Mouse (Mus musculus): ENCODE measurements around the gene Gm9837.
A peak's percentile ranks its signal among the peaks of the same experiment; 100 is the strongest.

Gm9837 gene

DNA sequence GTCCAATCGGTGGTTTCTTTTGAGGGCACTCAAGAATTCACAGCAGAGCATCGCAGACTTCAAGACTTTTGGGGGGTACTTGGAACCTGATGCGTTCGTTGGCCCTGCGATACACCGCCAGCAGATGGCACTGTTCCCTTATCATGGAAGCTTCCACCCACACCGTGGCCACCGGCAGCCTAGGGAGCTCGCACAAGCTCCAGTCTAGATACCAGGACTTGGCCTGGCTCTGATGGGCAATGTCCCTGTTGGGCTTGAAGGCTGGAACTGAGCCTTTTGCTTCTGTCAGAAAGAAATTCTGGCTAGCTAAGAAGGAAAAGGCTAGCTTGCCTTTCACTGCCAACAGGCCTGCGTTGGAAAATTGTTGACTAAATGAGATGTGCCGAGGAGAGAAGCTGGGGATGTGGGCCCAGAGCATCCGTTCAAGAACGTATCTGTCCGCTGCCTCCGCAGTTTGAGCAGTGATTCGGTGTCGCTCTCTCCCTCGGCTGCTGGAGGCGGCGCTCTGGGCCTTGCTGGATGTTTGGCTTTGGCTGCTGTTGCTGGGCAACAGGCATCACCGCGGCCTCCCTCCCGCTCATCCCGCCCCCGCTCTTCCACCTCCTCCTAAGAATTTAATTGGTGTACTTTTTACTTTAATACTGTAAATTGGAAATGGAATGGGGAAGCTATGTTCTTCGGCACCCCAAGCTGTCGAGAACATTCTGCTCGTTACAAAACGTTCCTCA, at the start of gene Gm9837:
Gene Gm9837 (minus strand): TSS at position 512 of the 728 bp plus-strand sequence.
- DNase-seq (ENCODE audit: low read depth, low spot score): peak; percentile 93

GRCm38 (mm10) chr11:53519207-53520121, 49.2 kb upstream of the Gm9837 start, which contains the start of gene Sept8:
TSS of gene Sept8 (plus strand) at chr11:53519257.
- DNase-seq (ENCODE audit: low read depth, low spot score): no peak

GRCm38 (mm10) chr11:53518759-53519158, 48.5 kb upstream of the Gm9837 start:
- no peak for DNase-seq (ENCODE audit: low read depth, low spot score)

DNA sequence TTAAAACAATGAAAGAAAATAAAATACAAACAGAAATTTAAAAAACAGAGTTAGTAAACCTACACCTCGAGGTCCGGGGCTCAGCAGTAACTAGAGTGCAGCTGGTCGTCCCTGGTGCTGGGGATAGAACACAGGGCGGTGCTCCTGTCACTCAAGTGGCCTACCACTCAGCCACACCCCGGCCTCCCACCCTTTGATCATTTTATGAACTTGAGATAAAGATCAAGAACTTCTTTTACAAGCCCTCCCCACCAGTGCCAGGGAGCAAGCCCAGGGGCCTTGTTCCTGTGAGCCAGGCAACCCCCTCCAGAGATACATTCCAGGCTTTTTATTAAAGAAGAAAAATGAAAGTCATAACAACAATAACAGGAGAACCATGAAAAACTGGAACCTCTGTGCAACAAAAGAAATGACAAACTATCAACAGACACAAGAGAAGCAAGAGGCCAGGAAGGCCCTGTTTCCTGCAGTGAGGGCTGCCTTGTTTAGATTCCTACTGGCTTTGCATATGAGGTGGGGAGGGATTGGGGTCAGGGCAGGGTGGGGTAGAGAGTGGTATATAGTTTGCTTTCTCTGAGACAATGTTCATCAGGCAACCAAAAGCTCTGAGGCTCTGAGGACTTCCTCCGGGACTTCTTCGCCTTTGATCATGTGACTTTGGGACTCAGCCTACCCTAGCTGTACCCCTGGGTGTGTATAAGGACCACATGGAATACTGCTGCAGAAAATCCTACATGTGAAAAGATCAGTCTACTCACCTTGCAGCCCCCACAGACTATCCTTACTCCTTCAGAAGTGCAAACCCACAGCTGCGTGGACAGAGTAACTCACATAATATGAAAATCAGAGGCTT, 46.7 kb upstream of the Gm9837 start:
- DNase-seq (ENCODE audit: low read depth, low spot score): no peak

DNA sequence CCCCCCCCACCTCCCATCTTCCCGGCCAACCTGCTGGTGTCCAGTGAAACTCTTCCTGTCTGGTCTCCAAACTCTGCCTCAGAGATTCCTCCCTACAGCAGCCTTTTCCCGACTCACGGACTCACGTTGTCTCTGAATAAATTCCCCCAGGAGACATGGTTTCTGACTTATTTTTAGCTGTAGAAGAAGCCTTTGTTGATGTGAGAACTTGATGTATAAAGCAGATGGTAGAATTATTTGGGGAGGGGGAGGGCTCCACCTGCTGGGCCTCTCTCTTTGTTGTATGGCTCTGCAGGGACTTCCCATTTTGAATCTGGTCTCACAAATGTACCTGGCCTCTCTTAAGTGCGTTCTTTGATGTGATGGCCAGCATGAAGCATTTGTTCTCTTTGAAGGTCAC, 40.1 kb upstream of the Gm9837 start:
- DNase-seq (ENCODE audit: low read depth, low spot score): no peak

DNA sequence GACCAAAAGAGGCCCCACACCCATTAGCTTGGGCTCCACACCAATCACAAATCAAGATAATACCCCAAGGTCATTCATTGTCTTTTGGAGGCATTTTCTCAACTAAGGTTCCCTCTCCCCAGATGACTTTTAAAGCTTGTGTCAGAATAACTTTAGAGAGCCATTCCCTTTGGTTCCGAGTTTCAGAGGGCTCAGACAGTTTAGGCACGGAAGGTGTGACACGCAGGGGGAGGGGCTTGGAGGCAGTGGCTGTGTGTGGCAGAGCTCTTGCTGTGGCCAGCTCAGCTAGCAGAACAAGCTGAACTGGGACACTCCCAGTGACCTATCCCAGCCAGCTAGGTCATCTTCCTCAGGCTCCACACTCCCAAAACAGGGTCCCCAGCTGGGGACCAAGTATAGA, 38.3 kb upstream of the Gm9837 start:
- no peak for DNase-seq (ENCODE audit: low read depth, low spot score)

DNA sequence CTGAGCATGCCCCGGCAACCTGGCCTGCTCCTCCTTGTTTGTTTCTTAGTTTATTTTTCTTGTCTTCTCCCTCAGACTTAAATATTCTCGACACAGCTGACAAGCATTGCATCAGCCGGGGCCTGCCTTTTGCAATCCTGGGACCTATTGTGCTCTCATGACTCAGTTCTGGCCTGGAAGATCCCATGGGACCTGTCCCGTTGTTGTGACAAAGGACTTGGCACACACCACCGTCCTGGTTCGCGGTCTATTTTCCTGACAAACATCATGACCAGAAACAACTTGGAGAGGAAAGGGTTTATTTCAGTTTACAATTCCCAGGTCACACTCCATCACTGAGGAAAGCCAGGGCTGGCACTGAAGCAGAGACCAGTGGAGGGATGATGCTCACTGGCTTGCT, 37.9 kb upstream of the Gm9837 start:
- no peak for DNase-seq (ENCODE audit: low read depth, low spot score)

- DNase-seq (ENCODE audit: low read depth, low spot score): no peak
Measured at GRCm38 (mm10) chr11:53507098-53507805, 37.0 kb upstream of the Gm9837 start.

GRCm38 (mm10) chr11:53505026-53505663, 34.9 kb upstream of the Gm9837 start:
- DNase-seq (ENCODE audit: low read depth, low spot score): no peak

GRCm38 (mm10) chr11:53504376-53504775, 34.1 kb upstream of the Gm9837 start:
- no peak for DNase-seq (ENCODE audit: low read depth, low spot score)

DNA sequence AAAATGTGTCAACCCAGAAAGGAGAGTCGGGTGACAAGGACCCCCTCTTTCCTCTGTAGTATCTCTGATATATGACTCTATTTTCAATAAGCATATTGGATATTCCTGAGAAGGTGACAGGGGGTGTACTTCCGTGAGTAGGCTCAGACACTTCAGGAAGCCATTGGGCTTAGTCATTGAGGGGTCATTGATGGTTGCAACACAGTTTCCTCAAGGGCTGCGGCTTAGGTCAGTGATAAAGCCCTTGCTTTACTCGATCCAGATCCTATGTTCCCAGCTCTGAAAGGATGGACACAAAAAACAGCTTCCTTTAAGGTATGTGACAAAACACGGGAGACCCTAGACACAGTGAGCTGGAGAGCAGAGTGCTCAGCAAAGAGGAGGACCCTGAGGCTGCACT, 33.5 kb upstream of the Gm9837 start:
- DNase-seq (ENCODE audit: low read depth, low spot score): no peak

- DNase-seq (ENCODE audit: low read depth, low spot score): no peak
Measured at GRCm38 (mm10) chr11:53502039-53502765, 31.9 kb upstream of the Gm9837 start.

- peak; percentile 63 for DNase-seq (ENCODE audit: low read depth, low spot score)
Measured at GRCm38 (mm10) chr11:53500569-53500968, 30.3 kb upstream of the Gm9837 start.

- no peak for DNase-seq (ENCODE audit: low read depth, low spot score)
Measured at GRCm38 (mm10) chr11:53496946-53497345, 26.7 kb upstream of the Gm9837 start.

DNA sequence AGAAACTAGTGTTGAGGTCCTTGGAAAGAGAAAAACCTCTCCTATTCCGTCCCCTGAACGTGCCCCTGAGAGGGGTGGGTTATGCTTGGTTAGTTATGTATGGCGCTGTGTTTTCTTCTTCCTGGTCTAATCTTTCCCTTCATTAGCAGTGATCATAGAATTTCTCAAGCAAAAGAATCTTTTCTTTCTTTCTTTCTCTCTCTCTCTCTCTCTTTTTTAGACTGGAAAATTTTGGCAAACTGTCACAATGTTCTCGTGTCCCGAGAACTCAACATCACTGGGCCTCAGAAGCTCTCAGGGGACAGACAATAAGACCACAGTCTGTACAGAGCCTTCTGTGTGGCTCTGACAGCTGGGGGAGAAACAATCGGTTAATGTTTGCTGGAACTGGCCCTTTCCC, 25.1 kb upstream of the Gm9837 start:
- no peak for DNase-seq (ENCODE audit: low read depth, low spot score)

DNA sequence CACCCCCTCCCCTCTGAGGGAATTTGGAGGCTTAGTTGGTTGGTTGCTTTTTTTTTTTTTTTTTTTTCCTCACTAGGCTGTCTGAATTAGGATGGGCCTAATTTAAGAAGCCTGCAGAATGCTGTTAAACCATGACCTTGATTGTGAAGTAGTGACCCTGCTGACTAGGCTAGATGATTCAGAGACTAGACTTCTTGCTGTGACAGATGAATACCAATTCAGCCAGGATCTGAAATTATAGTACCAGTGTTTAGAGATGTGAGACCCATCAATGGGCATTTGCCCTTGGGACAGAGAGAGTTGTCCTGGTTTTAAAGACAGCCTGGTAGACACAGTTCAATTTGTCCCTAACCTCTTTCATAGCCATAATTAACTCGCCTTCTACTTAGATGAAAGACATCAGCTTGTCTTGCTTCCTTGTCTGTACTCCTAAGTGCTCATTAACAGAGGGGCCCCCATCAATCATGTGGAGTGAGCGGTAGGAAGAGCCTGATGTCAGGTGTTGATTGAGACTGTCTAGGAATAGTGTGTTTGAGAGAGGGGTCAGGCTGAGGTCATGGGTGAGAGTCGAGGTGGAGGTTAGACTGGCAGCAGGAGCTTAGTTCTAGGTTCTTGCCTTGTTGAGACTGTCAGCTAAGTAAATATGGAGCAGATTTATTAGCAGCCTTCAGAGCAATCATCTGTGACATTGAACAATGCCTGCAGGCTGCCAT, 23.1 kb upstream of the Gm9837 start:
- DNase-seq (ENCODE audit: low read depth, low spot score): peak; percentile 75

DNA sequence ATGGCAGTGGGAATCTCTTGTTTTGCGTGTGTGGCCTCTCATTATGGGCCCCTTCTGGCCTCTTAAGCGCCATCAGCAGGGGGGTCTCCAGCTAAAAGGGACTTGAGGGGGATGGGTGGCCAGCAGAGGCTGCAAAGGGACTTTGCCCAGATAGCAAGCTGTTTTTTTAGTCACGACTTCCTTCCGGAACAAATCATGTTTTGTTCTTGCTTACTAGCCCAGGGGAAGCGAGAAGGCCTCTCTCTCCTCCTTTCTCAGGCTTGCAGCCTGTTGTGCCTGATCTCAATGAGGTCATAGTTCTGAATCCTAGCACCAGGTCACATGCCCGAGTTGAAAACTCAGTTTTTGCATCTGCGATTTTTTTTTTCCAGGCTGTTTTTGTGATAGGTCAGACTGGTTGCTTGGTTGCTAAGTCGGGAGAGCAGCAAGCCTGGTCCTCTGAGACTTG, 21.7 kb upstream of the Gm9837 start:
- DNase-seq (ENCODE audit: low read depth, low spot score): peak; percentile 69

DNA sequence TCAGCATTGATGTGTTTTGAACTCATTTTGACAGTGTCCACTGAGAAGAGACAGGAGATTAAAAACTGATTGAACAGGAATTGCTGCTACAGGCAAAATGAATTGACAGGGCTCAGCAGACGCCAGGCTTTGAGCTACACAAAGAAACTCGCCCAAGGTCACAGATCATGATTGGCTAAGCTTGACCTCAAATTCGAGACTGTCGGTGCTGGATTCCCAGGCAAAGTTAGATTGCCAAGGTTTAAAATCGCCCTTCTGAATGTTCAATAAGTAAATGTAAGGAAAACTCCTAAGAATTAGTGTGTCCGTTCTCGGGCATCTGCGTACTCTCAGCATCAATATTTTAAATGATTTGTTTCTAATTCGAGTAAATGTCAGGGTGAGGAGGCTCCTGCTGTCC, 19.1 kb upstream of the Gm9837 start:
- no peak for DNase-seq (ENCODE audit: low read depth, low spot score)

DNA sequence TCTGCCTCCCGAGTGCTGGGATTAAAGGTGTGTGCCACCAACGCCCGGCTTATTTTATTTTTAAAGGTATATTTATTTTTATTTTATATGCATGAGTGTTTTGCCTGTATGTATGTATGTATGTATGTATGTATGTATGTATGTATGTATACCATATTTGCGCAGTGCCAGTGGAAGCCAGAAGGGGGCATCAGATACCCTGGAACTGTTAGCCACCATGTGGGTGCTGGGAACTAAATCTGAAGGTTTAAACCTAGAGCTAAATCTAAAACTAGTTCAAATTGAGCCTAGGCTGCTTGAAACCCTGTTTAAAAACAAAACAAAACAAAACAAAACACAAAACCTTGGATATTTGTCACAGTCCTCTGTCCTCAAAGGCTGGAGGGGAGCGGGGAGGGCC, 18.7 kb upstream of the Gm9837 start:
- DNase-seq (ENCODE audit: low read depth, low spot score): no peak

Measured in mesoderm, embryonic 11.5 days (tissue).